ENCODE assay signal across 10 mouse cellular contexts in the genomic region with DNA sequence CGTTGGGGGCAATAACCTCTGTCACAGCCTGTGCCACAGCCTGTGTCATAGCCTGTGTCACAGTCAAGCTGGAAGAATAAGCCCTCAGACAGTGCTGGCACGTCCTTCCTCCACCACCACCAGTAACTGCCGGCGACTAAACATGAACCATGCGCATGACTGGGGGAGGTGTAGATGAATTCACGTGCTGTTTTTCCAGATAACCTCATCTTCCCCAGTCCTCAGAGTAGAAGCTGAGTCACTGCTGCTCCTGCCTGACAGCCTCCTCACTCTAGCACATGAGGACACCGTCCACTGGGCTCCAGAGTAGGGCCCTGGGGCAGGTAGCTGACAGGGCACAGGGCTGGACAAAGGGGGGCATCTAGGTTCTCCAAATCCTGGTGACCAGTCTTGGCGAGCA. TPM values are rescaled to one million over a fixed set of nuclear protein-coding genes. Genes with fewer than 3 reads are reported as not detected.
DNase-seq lines count a peak whose midpoint lies in the region; ATAC-seq and TF ChIP-seq lines count a peak whose summit lies in the region.
"Had no signal": no experiment of that assay in that cellular context is flagged by ENCODE, and none has a peak within 500 bp of the region (broad histone marks: within the 10 kb centered on the region; RNA-seq: fewer than 3 reads in every experiment).

No protein-coding gene starts in this region.

- intact Hi-C loops in left cerebral cortex, postnatal 4 days (cut with DNase I): no loop called here

- WGBS in heart, embryonic 13.5 days: 51% methylated on average over 8 of the region's 8 CpGs
- 36% methylated on average over 8 of the region's 8 CpGs for WGBS in bone marrow, adult 2 months
- 16% methylated on average over 8 of the region's 8 CpGs for WGBS in liver, embryonic 14.5 days (ENCODE audit: insufficient replicate concordance)

- H3K27ac ChIP-seq in heart, embryonic 13.5 days (replicated peaks): no peak overlapping the region
- peak overlapping the region; percentile 33; the same call in 1 of the 2 replicates for H3K27ac ChIP-seq in bone marrow, adult 2 months (ENCODE audit: control insufficient read depth, insufficient read depth, low read depth, low read length, poor library complexity)
- peak overlapping the region; percentile 44 for H3K27ac ChIP-seq in liver, embryonic 14.5 days
- H3K27ac ChIP-seq: hindbrain, embryonic 15.5 days had no signal

- no peak overlapping the region for H3K4me2 ChIP-seq in heart, embryonic 13.5 days
- H3K4me2 ChIP-seq in liver, embryonic 14.5 days (ENCODE audit: low read depth): peak overlapping the region; percentile 6; the same call in 1 of the 2 replicates
- H3K4me2 ChIP-seq: hindbrain, embryonic 15.5 days; lung, embryonic 14.5 days had no signal

- no peak for TF ChIP-seq POLR2A in bone marrow, adult 2 months (IDR thresholded peaks at IDR 0.05; ENCODE audit: borderline replicate concordance, control insufficient read depth, low read depth, low read length)

- H3K27me3 ChIP-seq in heart, embryonic 13.5 days (replicated peaks): no peaks in the 10 kb centered on the region
- no peaks in the 10 kb centered on the region for H3K27me3 ChIP-seq in liver, embryonic 14.5 days (ENCODE audit: control insufficient read depth, insufficient read depth, low read length)
- H3K27me3 ChIP-seq: hindbrain, embryonic 15.5 days had no signal

- DNase-seq in heart, postnatal 4 days: no peak
- peak; percentile 51 for DNase-seq in CD4-positive helper T cell, adult 2 months (ENCODE audit: low read depth, low spot score)
- peak; percentile 42 to 61 (median 56) for DNase-seq in liver, embryonic 14.5 days (ENCODE audit: low read depth in 3 of 3, low spot score in 3 of 3)
- no peak for DNase-seq in retina, embryonic 14.5 days (ENCODE audit: low spot score)
- DNase-seq in adrenal gland, adult 18-20 months (ENCODE audit: low spot score in 2 of 2): no peak
- DNase-seq in left cerebral cortex, postnatal 4 days: no peak
- DNase-seq: lung, embryonic 14.5 days had no signal

- H3K9ac ChIP-seq in heart, embryonic 13.5 days: no peak overlapping the region
- H3K9ac ChIP-seq in liver, embryonic 14.5 days (replicated peaks): peak overlapping the region; percentile 38
- H3K9ac ChIP-seq: hindbrain, embryonic 15.5 days; lung, embryonic 14.5 days had no signal

- no peak overlapping the region for H3K4me3 ChIP-seq in heart, embryonic 13.5 days
- H3K4me3 ChIP-seq in bone marrow, adult 2 months (replicated peaks; ENCODE audit: control insufficient read depth, low read depth, low read length): no peak overlapping the region
- H3K4me3 ChIP-seq in liver, embryonic 14.5 days (ENCODE audit: insufficient read depth in 1 of 2, low read depth in 2 of 2, low read length in 2 of 2): no peak overlapping the region
- H3K4me3 ChIP-seq: hindbrain, embryonic 15.5 days had no signal

- TF ChIP-seq EP300 in liver, embryonic 14.5 days (IDR thresholded peaks at IDR 0.05; ENCODE audit: low read depth): peak; percentile 44; the same call in 1 of the 2 replicates

- no peak for TF ChIP-seq CTCF in bone marrow, adult 2 months (IDR thresholded peaks at IDR 0.05; ENCODE audit: control insufficient read depth, insufficient read depth, low read length)
- no peak for TF ChIP-seq CTCF in liver, embryonic 14.5 days (IDR thresholded peaks at IDR 0.05; ENCODE audit: low read depth)

- no peaks in the 10 kb centered on the region for H3K36me3 ChIP-seq in heart, embryonic 13.5 days
- H3K36me3 ChIP-seq in liver, embryonic 14.5 days (replicated peaks; ENCODE audit: control insufficient read depth, insufficient read depth, low read depth): no peaks in the 10 kb centered on the region
- H3K36me3 ChIP-seq: hindbrain, embryonic 15.5 days had no signal

- peaks cover 9% of the 10 kb centered on the region for H3K4me1 ChIP-seq in heart, embryonic 13.5 days
- no peaks in the 10 kb centered on the region; the same call in 1 of the 2 replicates for H3K4me1 ChIP-seq in bone marrow, adult 2 months (ENCODE audit: control insufficient read depth, insufficient read depth, low read length)
- peaks cover 11 to 22% of the 10 kb centered on the region in 2 experiments for H3K4me1 ChIP-seq in liver, embryonic 14.5 days (replicated peaks; ENCODE audit: control insufficient read depth in 2 of 2, insufficient read depth in 2 of 2, low read length in 1 of 2)
- H3K4me1 ChIP-seq: hindbrain, embryonic 15.5 days had no signal

- H3K9me3 ChIP-seq in heart, embryonic 13.5 days: no peaks in the 10 kb centered on the region
- H3K9me3 ChIP-seq in liver, embryonic 14.5 days (ENCODE audit: control insufficient read depth, low read length): no peaks in the 10 kb centered on the region
- H3K9me3 ChIP-seq: hindbrain, embryonic 15.5 days had no signal

- peak; percentile 19 for ATAC-seq in heart, embryonic 13.5 days (ENCODE audit: extremely low read depth, insufficient number of reproducible peaks, low FRiP score, low TSS enrichment)
- peak; percentile 93 for ATAC-seq in liver, embryonic 14.5 days (ENCODE audit: insufficient read depth)

RNA-seq across cellular contexts. Expression of a gene that starts 24.6 kb away (rescaled TPM):
- polyA plus RNA-seq in heart, embryonic 13.5 days (2015; fragmentation: Nextera tagmentation; extraction: Ambion mirVana): 2.7 and 3.0 TPM in 2 replicates
- total RNA-seq in heart, postnatal 4 days (2021): 1 to 10 TPM; 4.5 to 5.0 TPM
- polyA plus RNA-seq in bone marrow, adult 2 months (2011; ENCODE audit: insufficient read depth, insufficient read length, low replicate concordance, missing spikeins): 3.6 and 14.0 TPM in 2 replicates
- 3.2 and 4.5 TPM in 2 replicates for polyA plus RNA-seq in liver, embryonic 14.5 days (2012; rRNA removed)
- polyA plus RNA-seq in liver, embryonic 14.5 days (2014; fragmentation: Nextera tagmentation; extraction: Ambion mirVana): 4.2 and 4.7 TPM in 2 replicates
- total RNA-seq in adrenal gland, adult 18-20 months (2021): 10 to 100 TPM in 1 of 2 experiments, 1 to 10 TPM in 1; 8.5 to 18.4 TPM
- 1 to 10 TPM; 2.4 to 2.9 TPM for total RNA-seq in left cerebral cortex, postnatal 4 days (2021)

RNA-seq across cellular contexts. Expression of a gene that starts 27.3 kb away (rescaled TPM):
- polyA plus RNA-seq in heart, embryonic 13.5 days (2015; fragmentation: Nextera tagmentation; extraction: Ambion mirVana): 6.2 and 6.6 TPM in 2 replicates
- total RNA-seq in heart, postnatal 4 days (2021): 10 to 100 TPM; 67.7 to 68.9 TPM
- polyA plus RNA-seq in bone marrow, adult 2 months (2011; ENCODE audit: insufficient read depth, insufficient read length, low replicate concordance, missing spikeins): 18.2 and 35.3 TPM in 2 replicates
- polyA plus RNA-seq in liver, embryonic 14.5 days (2012; rRNA removed): 3.9 and 7.1 TPM in 2 replicates
- polyA plus RNA-seq in liver, embryonic 14.5 days (2014; fragmentation: Nextera tagmentation; extraction: Ambion mirVana): 4.8 and 5.3 TPM in 2 replicates
- total RNA-seq in adrenal gland, adult 18-20 months (2021): 10 to 100 TPM; 48.1 to 71.3 TPM
- total RNA-seq in left cerebral cortex, postnatal 4 days (2021): 10 to 100 TPM; 50.3 to 51.0 TPM

Comparison
In these comparisons a context has a peak if more than half of its experiments do, and no peak if none do; other contexts are left out.
1. DNase-seq: peak in CD4-positive helper T cell, adult 2 months (single experiment) and liver, embryonic 14.5 days (3 of 3); none in heart, postnatal 4 days (single experiment), retina, embryonic 14.5 days (single experiment), adrenal gland, adult 18-20 months (0 of 2) and left cerebral cortex, postnatal 4 days (single experiment).